Mouse (Mus musculus): ENCODE measurements around the gene Gm36028. TPM values are rescaled to one million over a fixed set of nuclear protein-coding genes. Genes with fewer than 3 reads are reported as not detected.
A peak's percentile ranks its signal among the peaks of the same experiment; 100 is the strongest.

Gene Gm36028
- total RNA-seq (2014; rRNA removed) (2.1 and 3.2 TPM in 2 replicates), polyA plus RNA-seq (2012; rRNA removed) (5.3 and 8.9 TPM in 2 replicates)

DNA sequence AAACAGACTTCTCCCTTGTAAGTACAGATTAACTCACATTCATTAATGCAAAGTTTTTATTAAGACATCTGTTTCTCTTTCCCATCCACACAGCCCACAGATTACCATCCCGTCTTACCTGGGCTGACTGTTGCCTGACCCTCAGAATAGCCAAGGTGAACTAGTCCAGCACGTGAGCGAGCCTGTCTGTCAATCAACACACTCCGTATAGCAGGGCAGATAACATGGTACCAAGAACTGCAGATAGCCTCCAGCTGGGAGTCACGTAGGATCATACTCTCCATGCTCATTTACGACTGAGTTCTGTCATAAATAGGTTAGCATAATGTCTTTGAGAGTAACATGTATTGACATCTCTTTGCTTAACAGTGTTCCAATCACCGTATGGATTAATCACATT is at the start of gene Gm36028:
Gm36028 (minus strand) TSS at position 118 of the 400 bp plus-strand sequence.
- 89% methylated on average over 7 of the region's 7 CpGs for WGBS
- Histone ChIP-seq H3K9ac (ENCODE audit: low read depth, low read length) (no peak within 1 kb of the TSS), H3K36me3 (ENCODE audit: control insufficient read depth, insufficient read depth, low read length) (no peaks in the 10 kb centered on the region), H3K4me1 (ENCODE audit: control insufficient read depth, insufficient read depth, low read length) (peaks cover 14% of the 10 kb centered on the region), H3K27ac (replicated peaks; ENCODE audit: insufficient read depth, low read depth, low read length) (no peak within 1 kb of the TSS), H3K4me3 (ENCODE audit: insufficient read depth, low read depth, low read length) (no peak within 1 kb of the TSS), H3K27me3 (ENCODE audit: control insufficient read depth, insufficient read depth, low read length) (no peaks in the 10 kb centered on the region), H3K79me2 (ENCODE audit: control insufficient read depth, insufficient read depth, low read length) (no peaks in the 10 kb centered on the region)
- TF ChIP-seq CTCF (IDR thresholded peaks at IDR 0.05; ENCODE audit: low read depth, low read length) (no peak), POLR2A (IDR thresholded peaks at IDR 0.05; ENCODE audit: extremely low read depth, insufficient read depth, low read length) (no peak)
- DNase-seq (ENCODE audit: extremely low read depth, low read depth, low spot score): no peak

DNA sequence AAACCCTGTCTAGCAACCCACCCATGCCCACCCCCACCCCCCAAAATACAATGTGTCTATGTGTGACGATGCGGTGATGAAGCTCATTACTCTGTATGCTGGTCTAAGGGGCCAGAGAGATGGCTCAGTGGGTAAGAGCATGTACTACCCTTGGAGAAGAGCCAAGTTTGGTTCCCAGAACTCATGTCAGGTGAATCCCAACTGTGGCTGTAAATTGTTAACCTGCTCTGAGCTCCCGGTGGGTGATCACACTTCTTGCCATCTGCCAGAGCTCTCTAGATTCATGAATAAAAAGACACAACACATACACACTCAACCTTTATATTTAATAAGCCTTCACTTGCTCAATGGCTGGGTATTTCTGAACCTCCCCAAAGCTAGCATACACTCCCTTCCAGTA is 45.5 kb upstream of the Gm36028 start:
- H3K9ac ChIP-seq (ENCODE audit: low read depth, low read length): no peak overlapping the region
- no peaks in the 10 kb centered on the region for H3K79me2 ChIP-seq (ENCODE audit: control insufficient read depth, insufficient read depth, low read length)
- TF ChIP-seq CTCF (IDR thresholded peaks at IDR 0.05; ENCODE audit: low read depth, low read length) (no peak), POLR2A (IDR thresholded peaks at IDR 0.05; ENCODE audit: extremely low read depth, insufficient read depth, low read length) (no peak)
- WGBS: 70% methylated on average over 3 of the region's 3 CpGs
- H3K27me3 ChIP-seq (ENCODE audit: control insufficient read depth, insufficient read depth, low read length): no peaks in the 10 kb centered on the region
- peaks cover 6% of the 10 kb centered on the region; the same call in 1 of the 2 replicates for H3K4me1 ChIP-seq (ENCODE audit: control insufficient read depth, insufficient read depth, low read length)
- no peak overlapping the region for H3K4me3 ChIP-seq (ENCODE audit: insufficient read depth, low read depth, low read length)
- no peak for DNase-seq (ENCODE audit: extremely low read depth, low read depth, low spot score)
- no peaks in the 10 kb centered on the region for H3K36me3 ChIP-seq (ENCODE audit: control insufficient read depth, insufficient read depth, low read length)
- no peak overlapping the region for H3K27ac ChIP-seq (replicated peaks; ENCODE audit: insufficient read depth, low read depth, low read length)

DNA sequence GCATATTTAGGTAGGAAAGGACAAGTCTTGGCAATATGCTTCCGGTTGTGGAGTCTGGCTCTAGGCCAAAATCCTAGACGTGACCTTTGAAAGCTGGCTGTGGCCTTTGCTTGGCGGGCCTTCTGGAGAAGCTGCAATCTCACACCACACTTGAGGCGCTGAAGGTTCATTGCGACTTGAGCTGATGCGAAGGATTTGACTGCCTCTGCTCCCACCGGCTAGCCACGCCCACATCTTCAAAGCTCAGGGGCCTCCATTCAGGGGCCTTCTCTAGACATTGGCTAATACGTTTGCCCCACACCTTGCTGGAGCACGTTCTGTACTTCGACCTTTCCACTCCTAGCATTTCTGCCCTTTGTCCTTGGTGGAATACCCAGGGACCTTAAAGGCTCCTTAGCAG is 40.4 kb upstream of the Gm36028 start:
- 33% methylated on average over 11 of the region's 11 CpGs for WGBS
- H3K36me3 ChIP-seq (ENCODE audit: control insufficient read depth, insufficient read depth, low read length): no peaks in the 10 kb centered on the region
- no peak overlapping the region for H3K9ac ChIP-seq (ENCODE audit: low read depth, low read length)
- TF ChIP-seq POLR2A (IDR thresholded peaks at IDR 0.05; ENCODE audit: extremely low read depth, insufficient read depth, low read length): no peak
- peak; percentile 56 for DNase-seq (ENCODE audit: extremely low read depth, low read depth, low spot score)
- peaks cover 7% of the 10 kb centered on the region; the same call in 1 of the 2 replicates for H3K4me1 ChIP-seq (ENCODE audit: control insufficient read depth, insufficient read depth, low read length)
- H3K27ac ChIP-seq (replicated peaks; ENCODE audit: insufficient read depth, low read depth, low read length): no peak overlapping the region
- no peaks in the 10 kb centered on the region for H3K27me3 ChIP-seq (ENCODE audit: control insufficient read depth, insufficient read depth, low read length)
- H3K4me3 ChIP-seq (ENCODE audit: insufficient read depth, low read depth, low read length): no peak overlapping the region
- H3K79me2 ChIP-seq (ENCODE audit: control insufficient read depth, insufficient read depth, low read length): no peaks in the 10 kb centered on the region

DNA sequence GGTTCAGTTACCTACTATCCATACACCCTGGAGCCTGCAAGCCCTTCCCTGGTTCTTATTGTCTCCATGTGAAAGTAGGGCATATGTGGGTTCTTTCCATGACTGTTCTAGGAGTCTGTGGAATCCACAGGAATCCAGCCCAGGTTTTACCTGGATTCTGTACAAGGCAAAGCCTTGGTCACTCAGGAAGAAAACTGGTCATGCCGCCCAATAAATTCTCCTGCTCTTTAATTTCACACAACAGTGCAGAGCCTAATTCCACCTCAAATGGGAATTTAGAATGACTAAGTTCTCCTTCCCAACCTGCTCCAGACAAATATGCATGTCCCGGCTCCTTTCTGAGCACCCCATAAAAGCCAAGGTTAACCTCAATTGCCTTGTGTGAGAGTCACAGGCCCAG is 38.4 kb upstream of the Gm36028 start:
- WGBS: 76% methylated on average over 2 of the region's 2 CpGs
- Histone ChIP-seq H3K4me1 (ENCODE audit: control insufficient read depth, insufficient read depth, low read length) (peaks cover 7% of the 10 kb centered on the region; the same call in 1 of the 2 replicates), H3K4me3 (ENCODE audit: insufficient read depth, low read depth, low read length) (no peak overlapping the region), H3K9ac (ENCODE audit: low read depth, low read length) (no peak overlapping the region), H3K36me3 (ENCODE audit: control insufficient read depth, insufficient read depth, low read length) (no peaks in the 10 kb centered on the region), H3K79me2 (ENCODE audit: control insufficient read depth, insufficient read depth, low read length) (no peaks in the 10 kb centered on the region), H3K27me3 (ENCODE audit: control insufficient read depth, insufficient read depth, low read length) (no peaks in the 10 kb centered on the region), H3K27ac (replicated peaks; ENCODE audit: insufficient read depth, low read depth, low read length) (no peak overlapping the region)
- no peak for TF ChIP-seq CTCF (IDR thresholded peaks at IDR 0.05; ENCODE audit: low read depth, low read length)
- no peak for TF ChIP-seq POLR2A (IDR thresholded peaks at IDR 0.05; ENCODE audit: extremely low read depth, insufficient read depth, low read length)
- DNase-seq (ENCODE audit: extremely low read depth, low read depth, low spot score): no peak

DNA sequence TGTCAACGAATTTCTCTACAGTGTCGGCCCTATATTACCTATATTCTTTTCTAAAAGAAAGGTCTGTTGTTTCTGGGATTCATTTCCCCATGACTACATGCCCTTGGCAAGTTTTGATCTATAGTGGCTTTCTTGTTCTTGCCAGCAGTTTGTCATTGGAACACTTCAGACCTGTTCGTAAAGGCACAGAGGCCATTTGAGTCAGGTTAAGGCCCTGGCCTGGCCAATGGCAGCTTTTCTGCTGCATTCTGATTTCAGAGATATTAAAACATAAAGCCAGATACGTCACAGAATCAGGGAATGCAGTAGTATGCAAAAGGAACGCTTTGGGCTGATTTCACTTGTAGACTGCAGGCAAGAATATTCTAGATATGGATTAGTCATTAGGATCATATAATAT is 37.8 kb upstream of the Gm36028 start:
- H3K27me3 ChIP-seq (ENCODE audit: control insufficient read depth, insufficient read depth, low read length): no peaks in the 10 kb centered on the region
- H3K36me3 ChIP-seq (ENCODE audit: control insufficient read depth, insufficient read depth, low read length): no peaks in the 10 kb centered on the region
- H3K4me1 ChIP-seq (ENCODE audit: control insufficient read depth, insufficient read depth, low read length): peaks cover 7% of the 10 kb centered on the region; the same call in 1 of the 2 replicates
- H3K27ac ChIP-seq (replicated peaks; ENCODE audit: insufficient read depth, low read depth, low read length): no peak overlapping the region
- DNase-seq (ENCODE audit: extremely low read depth, low read depth, low spot score): no peak
- no peaks in the 10 kb centered on the region for H3K79me2 ChIP-seq (ENCODE audit: control insufficient read depth, insufficient read depth, low read length)
- no peak overlapping the region for H3K9ac ChIP-seq (ENCODE audit: low read depth, low read length)
- no peak overlapping the region for H3K4me3 ChIP-seq (ENCODE audit: insufficient read depth, low read depth, low read length)
- 92% methylated on average over 5 of the region's 5 CpGs for WGBS
- TF ChIP-seq CTCF (IDR thresholded peaks at IDR 0.05; ENCODE audit: low read depth, low read length): no peak
- no peak for TF ChIP-seq POLR2A (IDR thresholded peaks at IDR 0.05; ENCODE audit: extremely low read depth, insufficient read depth, low read length)

DNA sequence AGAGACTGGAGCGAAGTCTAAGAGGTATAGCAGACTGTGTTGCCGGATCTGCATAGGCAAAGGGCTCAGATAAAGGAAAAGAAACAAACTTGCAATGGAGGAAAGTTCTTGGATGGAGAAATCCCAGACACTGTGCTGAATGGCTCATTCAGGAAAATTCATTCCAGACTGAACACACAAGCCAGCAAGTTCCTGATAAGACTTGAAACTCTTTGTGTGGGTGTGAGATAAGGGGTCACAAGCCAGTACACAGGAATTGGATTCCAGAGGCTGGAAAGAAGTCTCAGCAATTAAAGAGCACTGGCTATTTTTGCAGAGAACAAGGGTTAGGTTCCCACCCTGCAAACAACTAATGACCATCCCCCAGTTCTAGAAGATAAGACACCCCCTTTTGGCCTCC is 33.0 kb upstream of the Gm36028 start:
- no peaks in the 10 kb centered on the region for H3K79me2 ChIP-seq (ENCODE audit: control insufficient read depth, insufficient read depth, low read length)
- no peak overlapping the region for H3K9ac ChIP-seq (ENCODE audit: low read depth, low read length)
- H3K36me3 ChIP-seq (ENCODE audit: control insufficient read depth, insufficient read depth, low read length): no peaks in the 10 kb centered on the region
- TF ChIP-seq POLR2A (IDR thresholded peaks at IDR 0.05; ENCODE audit: extremely low read depth, insufficient read depth, low read length): no peak
- TF ChIP-seq CTCF (IDR thresholded peaks at IDR 0.05; ENCODE audit: low read depth, low read length): no peak
- no peak overlapping the region for H3K4me3 ChIP-seq (ENCODE audit: insufficient read depth, low read depth, low read length)
- no peaks in the 10 kb centered on the region for H3K4me1 ChIP-seq (ENCODE audit: control insufficient read depth, insufficient read depth, low read length)
- peak; percentile 38 for DNase-seq (ENCODE audit: extremely low read depth, low read depth, low spot score)
- no peak overlapping the region for H3K27ac ChIP-seq (replicated peaks; ENCODE audit: insufficient read depth, low read depth, low read length)
- 60% methylated on average over 2 of the region's 2 CpGs for WGBS
- H3K27me3 ChIP-seq (ENCODE audit: control insufficient read depth, insufficient read depth, low read length): no peaks in the 10 kb centered on the region

All from liver, adult 2 months (tissue).